Mouse (Mus musculus) small intestine, adult 2 months (tissue): ENCODE data around the gene Pdcd6ip. TPM values are rescaled to one million over a fixed set of nuclear protein-coding genes. Genes with fewer than 3 reads are reported as not detected.

Experiments used
- H3K27ac ChIP-seq: fragments of 200-500 bp; 2 replicates; pipeline ENCODE4 v1.5.1; 2012; ENCODE audit warnings: low read depth, low read length, control low read depth, inconsistent platforms; ENCODE audit not compliant: insufficient read depth
- H3K27me3 ChIP-seq: fragments of 200-500 bp; 2 replicates; pipeline ENCODE4 v1.6.1; 2012; ENCODE audit warnings: mild to moderate bottlenecking, moderate library complexity, low read length, inconsistent platforms; ENCODE audit not compliant: control insufficient read depth, insufficient read depth
- H3K36me3 ChIP-seq: fragments of 200-500 bp; 2 replicates; pipeline ENCODE4 v1.6.1; 2012; ENCODE audit warnings: mild to moderate bottlenecking, low read length, control low read depth, inconsistent platforms; ENCODE audit not compliant: control insufficient read depth, insufficient read depth
- H3K4me1 ChIP-seq: fragments of 200-500 bp; 2 replicates; pipeline ENCODE4 v1.6.1; 2012; ENCODE audit warnings: low read length, inconsistent platforms, mixed read lengths; ENCODE audit not compliant: control insufficient read depth, insufficient read depth, insufficient read length
- H3K4me3 ChIP-seq: fragments of 200-500 bp; 2 replicates; pipeline ENCODE4 v1.5.1; 2012; ENCODE audit warnings: low read depth, mild to moderate bottlenecking, control low read depth, inconsistent platforms, low read length, moderate library complexity
- CTCF ChIP-seq: fragments of 200-500 bp; IDR thresholded peaks from 2 replicates; pipeline ENCODE4 v1.5.1; 2012; ENCODE audit warnings: low read depth, mild to moderate bottlenecking, control low read depth, inconsistent platforms, low read length, moderate library complexity, mixed read lengths; ENCODE audit not compliant: insufficient replicate concordance, insufficient read length; ENCODE audit errors: extremely low read depth
- POLR2A ChIP-seq: fragments of 200-500 bp; IDR thresholded peaks from 2 replicates; pipeline ENCODE4 v1.6.1; 2012; ENCODE audit warnings: low read depth, mild to moderate bottlenecking, control low read depth, inconsistent platforms, low read length, moderate library complexity
- WGBS: fragments of 180-500 bp; shearing (Covaris S2); methylation state at CpG from one replicate; pipeline ENCODE4 v1.1.7; 2018; 5-methylcytosine and 5-hydroxymethylcytosine counted together
- polyA plus RNA-seq: library from polyadenylated mRNA; depleted of rRNA; stranded (reverse); fragments of >200 nt; gene quantifications from 2 replicates; pipeline ENCODE4 v1.2.3, GENCODE M21; 2012

Pdcd6ip gene
- polyA plus RNA-seq, 1 experiment, result 202 TPM

DNA sequence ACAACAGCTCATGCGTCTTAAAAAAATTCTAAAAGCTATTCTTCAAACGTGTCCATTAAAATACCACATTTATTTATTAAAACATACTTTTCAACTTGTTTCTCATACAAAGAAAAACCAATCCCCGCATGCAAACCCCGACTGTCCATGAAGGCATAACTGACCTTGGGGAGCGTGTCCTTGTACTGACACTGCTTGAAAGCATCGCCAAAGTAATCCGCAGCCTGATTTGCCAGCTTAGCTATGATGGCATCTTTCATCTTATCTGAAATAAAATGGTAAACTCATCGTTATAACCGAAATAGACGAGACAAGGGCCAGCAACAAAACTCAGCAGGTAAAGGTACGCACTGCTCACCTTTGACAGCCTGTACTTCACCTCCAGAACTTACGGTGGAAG lies 20.6 kb downstream of the Pdcd6ip start:
- 95% methylated on average over 12 of the region's 12 CpGs for WGBS
- peaks cover 68% of the 10 kb centered on the region for H3K36me3 ChIP-seq
- TF ChIP-seq POLR2A, result no peak

DNA sequence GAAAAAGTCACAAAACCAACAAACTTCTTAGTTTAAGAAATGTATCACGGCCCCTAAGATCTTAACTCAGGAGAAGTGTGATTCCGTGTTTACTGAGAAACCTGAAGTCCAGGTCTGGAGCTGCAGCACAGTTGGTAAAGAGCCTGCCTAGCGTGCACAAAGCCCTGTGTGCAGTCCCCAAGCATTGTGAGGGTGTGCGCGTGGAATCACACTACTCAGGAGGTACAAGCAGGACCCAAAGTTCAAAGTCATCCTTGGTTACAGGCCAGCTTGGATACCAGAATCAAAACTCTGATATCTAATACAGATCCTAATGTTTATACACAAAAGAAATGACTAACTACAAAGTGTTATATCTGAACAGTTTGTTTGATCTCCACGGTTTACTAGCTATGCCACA lies 34.3 kb downstream of the Pdcd6ip start:
- Histone ChIP-seq H3K27me3 (no peaks in the 10 kb centered on the region), H3K36me3 (peaks cover 61% of the 10 kb centered on the region), H3K4me1 (no peaks in the 10 kb centered on the region), H3K27ac (no peak overlapping the region), H3K4me3 (no peak overlapping the region)
- 85% methylated on average over 6 of the region's 6 CpGs for WGBS
- TF ChIP-seq CTCF (no peak), POLR2A (no peak)

More for the DNA sequence above, 20.6 kb downstream of the Pdcd6ip start:
- H3K4me3 ChIP-seq, result no peak overlapping the region
- H3K27ac ChIP-seq, result no peak overlapping the region
- no peaks in the 10 kb centered on the region for H3K4me1 ChIP-seq
- no peaks in the 10 kb centered on the region for H3K27me3 ChIP-seq

- no peaks in the 10 kb centered on the region for H3K27me3 ChIP-seq
- TF ChIP-seq CTCF (no peak), POLR2A (no peak)
- 91% methylated on average over 5 of the region's 5 CpGs for WGBS
- H3K4me3 ChIP-seq, result no peak overlapping the region
- H3K27ac ChIP-seq, result no peak overlapping the region
- H3K36me3 ChIP-seq, result peaks cover 60% of the 10 kb centered on the region
- no peaks in the 10 kb centered on the region for H3K4me1 ChIP-seq
Observed at GRCm38 (mm10) chr9:113672352-113672751, 35.7 kb downstream of the Pdcd6ip start.

GRCm38 (mm10) chr9:113670857-113671106 lies 37.3 kb downstream of the Pdcd6ip start:
- 92% methylated on average over 1 of the region's 1 CpGs for WGBS
- Histone ChIP-seq H3K27ac (no peak overlapping the region), H3K4me3 (no peak overlapping the region), H3K36me3 (peaks cover 60% of the 10 kb centered on the region), H3K27me3 (no peaks in the 10 kb centered on the region), H3K4me1 (no peaks in the 10 kb centered on the region)
- no peak for TF ChIP-seq POLR2A

- 92% methylated on average over 7 of the region's 7 CpGs for WGBS
- Histone ChIP-seq H3K27ac (no peak overlapping the region), H3K27me3 (no peaks in the 10 kb centered on the region), H3K4me3 (no peak overlapping the region), H3K4me1 (no peaks in the 10 kb centered on the region), H3K36me3 (peaks cover 60% of the 10 kb centered on the region)
- no peak for TF ChIP-seq POLR2A
- TF ChIP-seq CTCF, result no peak
Observed at GRCm38 (mm10) chr9:113670105-113670856, 37.8 kb downstream of the Pdcd6ip start.

- H3K27ac ChIP-seq, result no peak overlapping the region
- TF ChIP-seq CTCF, result no peak
- TF ChIP-seq POLR2A, result no peak
- H3K4me3 ChIP-seq, result no peak overlapping the region
- H3K36me3 ChIP-seq, result peaks cover 63% of the 10 kb centered on the region
- WGBS, result 83% methylated on average over 4 of the region's 4 CpGs
- no peaks in the 10 kb centered on the region for H3K4me1 ChIP-seq
- no peaks in the 10 kb centered on the region for H3K27me3 ChIP-seq
Observed at GRCm38 (mm10) chr9:113663476-113663875, 44.6 kb downstream of the Pdcd6ip start.

DNA sequence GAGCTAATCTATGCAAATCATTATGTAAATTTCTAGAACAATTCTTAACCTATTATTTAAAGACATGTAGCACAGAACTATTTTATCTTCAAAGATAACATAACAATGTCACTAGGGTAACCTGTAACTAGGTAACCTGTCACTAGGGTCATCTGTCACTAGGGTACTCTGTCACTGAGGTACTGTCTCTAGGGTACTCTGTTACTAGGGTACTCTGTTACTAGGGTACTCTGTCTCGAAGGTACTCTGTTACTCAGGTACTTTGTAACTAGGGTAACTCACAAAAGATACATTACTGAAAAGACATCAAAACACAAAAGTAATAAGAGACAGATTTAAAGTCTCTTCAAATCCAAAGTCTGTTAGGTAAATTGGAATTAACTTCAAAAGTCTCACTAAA lies 50.2 kb downstream of the Pdcd6ip start:
- no peak for TF ChIP-seq POLR2A
- no peak for TF ChIP-seq CTCF
- Histone ChIP-seq H3K4me3 (no peak overlapping the region), H3K27ac (no peak overlapping the region), H3K4me1 (no peaks in the 10 kb centered on the region), H3K27me3 (no peaks in the 10 kb centered on the region), H3K36me3 (peaks cover 63% of the 10 kb centered on the region)
- 92% methylated on average over 1 of the region's 1 CpGs for WGBS

- peaks cover 37% of the 10 kb centered on the region for H3K36me3 ChIP-seq
- no peak overlapping the region for H3K27ac ChIP-seq
- no peaks in the 10 kb centered on the region for H3K4me1 ChIP-seq
- 57% methylated on average over 8 of the region's 8 CpGs for WGBS
- H3K4me3 ChIP-seq, result no peak overlapping the region
- H3K27me3 ChIP-seq, result no peaks in the 10 kb centered on the region
- no peak for TF ChIP-seq CTCF
- no peak for TF ChIP-seq POLR2A
Observed at GRCm38 (mm10) chr9:113653571-113653970, 54.5 kb downstream of the Pdcd6ip start.
